Mouse (Mus musculus): ENCODE results near the gene Tfcp2.

DNA sequence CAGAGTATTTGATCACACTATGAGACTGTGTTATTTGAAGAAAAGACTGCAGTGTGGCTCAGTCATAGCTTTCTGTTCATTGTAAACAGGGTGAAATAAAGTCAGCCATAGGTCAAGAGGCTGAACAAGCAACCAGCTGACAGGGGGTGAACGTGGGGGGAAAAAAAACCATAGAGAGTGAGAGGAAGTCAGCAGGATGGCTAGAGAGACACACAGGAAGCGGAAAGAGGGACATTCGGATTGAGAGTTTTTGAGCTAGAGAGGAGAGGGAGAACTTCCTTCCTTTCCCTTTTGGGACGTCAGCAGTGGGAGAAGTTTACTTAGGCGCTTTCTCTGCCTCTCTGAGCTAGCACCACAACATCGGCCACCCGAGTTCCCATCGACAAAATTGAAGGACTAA lies 38.6 kb upstream of the Tfcp2 start:
- TF ChIP-seq CTCF (IDR thresholded peaks at IDR 0.05; ENCODE audit: extremely low read depth, insufficient read length, insufficient replicate concordance, low read depth, low read length) (no peak), POLR2A (IDR thresholded peaks at IDR 0.05; ENCODE audit: low read depth, low read length) (no peak)

Data from small intestine, adult 2 months (tissue).